Mouse (Mus musculus): ENCODE data around the gene Por. TPM values are rescaled to one million over a fixed set of nuclear protein-coding genes. Genes with fewer than 3 reads are reported as not detected.

Por gene
- polyA plus RNA-seq, 1 experiment from 2014 or later = 32.4 TPM

GRCm38 (mm10) chr5:135695277-135695721, 25.5 kb downstream of the Por start:
- no peaks in the 10 kb centered on the region for H3K9me3 ChIP-seq (replicated peaks; ENCODE audit: control insufficient read depth, low read length)
- WGBS (ENCODE audit: insufficient replicate concordance) = 65% methylated on average over 7 of the region's 7 CpGs
- ATAC-seq (replicated peaks; ENCODE audit: insufficient number of reproducible peaks, low FRiP score, low TSS enrichment) = no peak

GRCm38 (mm10) chr5:135697711-135698111, 27.9 kb downstream of the Por start:
- Histone ChIP-seq H3K27me3 (ENCODE audit: control insufficient read depth, insufficient read depth, low read length) (no peaks in the 10 kb centered on the region), H3K4me2 (no peak overlapping the region), H3K4me1 (ENCODE audit: control insufficient read depth, insufficient read depth, low read length) (peaks cover 19% of the 10 kb centered on the region), H3K27ac (ENCODE audit: low read depth, low read length) (no peak overlapping the region), H3K9ac (ENCODE audit: low read depth, low read length) (no peak overlapping the region), H3K4me3 (ENCODE audit: low read depth, low read length) (no peak overlapping the region), H3K9me3 (replicated peaks; ENCODE audit: control insufficient read depth, low read length) (no peaks in the 10 kb centered on the region), H3K36me3 (ENCODE audit: control insufficient read depth, insufficient read depth, low read length) (no peaks in the 10 kb centered on the region)
- WGBS (ENCODE audit: insufficient replicate concordance) = 68% methylated on average over 5 of the region's 5 CpGs
- ATAC-seq (replicated peaks; ENCODE audit: insufficient number of reproducible peaks, low FRiP score, low TSS enrichment) = no peak

More at GRCm38 (mm10) chr5:135695277-135695721, 25.5 kb downstream of the Por start:
- Histone ChIP-seq H3K36me3 (ENCODE audit: control insufficient read depth, insufficient read depth, low read length) (no peaks in the 10 kb centered on the region), H3K27me3 (ENCODE audit: control insufficient read depth, insufficient read depth, low read length) (no peaks in the 10 kb centered on the region), H3K4me2 (no peak overlapping the region), H3K4me3 (ENCODE audit: low read depth, low read length) (no peak overlapping the region), H3K4me1 (ENCODE audit: control insufficient read depth, insufficient read depth, low read length) (peaks cover 4% of the 10 kb centered on the region; the same call in 1 of the 2 replicates), H3K9ac (ENCODE audit: low read depth, low read length) (no peak overlapping the region), H3K27ac (ENCODE audit: low read depth, low read length) (no peak overlapping the region)

DNA sequence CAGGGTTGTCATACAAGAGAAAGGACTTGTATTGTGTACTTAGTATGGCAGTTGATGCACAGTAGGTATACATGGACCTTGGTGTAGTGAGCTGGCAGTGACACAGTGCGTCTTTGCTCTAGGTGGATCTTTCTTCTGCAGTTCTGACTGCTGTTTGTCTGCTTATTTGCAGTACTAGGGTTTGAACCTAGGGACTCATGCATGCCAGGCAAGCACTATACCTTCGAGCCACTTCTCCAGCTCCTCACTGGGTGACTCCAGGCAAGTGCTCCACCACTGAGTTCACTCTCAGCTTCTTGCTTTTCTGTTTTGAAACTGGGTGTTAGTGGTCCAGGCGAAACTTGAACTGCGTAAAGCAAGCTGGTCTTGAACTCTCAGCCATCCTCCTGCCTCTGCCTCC, 31.8 kb downstream of the Por start:
- Histone ChIP-seq H3K9ac (ENCODE audit: low read depth, low read length) (no peak overlapping the region), H3K4me2 (no peak overlapping the region), H3K27me3 (ENCODE audit: control insufficient read depth, insufficient read depth, low read length) (no peaks in the 10 kb centered on the region), H3K27ac (ENCODE audit: low read depth, low read length) (peak overlapping the region; percentile 54; the same call in 1 of the 2 replicates), H3K9me3 (replicated peaks; ENCODE audit: control insufficient read depth, low read length) (no peaks in the 10 kb centered on the region), H3K4me1 (ENCODE audit: control insufficient read depth, insufficient read depth, low read length) (peaks cover 22% of the 10 kb centered on the region), H3K4me3 (ENCODE audit: low read depth, low read length) (no peak overlapping the region), H3K36me3 (ENCODE audit: control insufficient read depth, insufficient read depth, low read length) (no peaks in the 10 kb centered on the region)
- ATAC-seq (replicated peaks; ENCODE audit: insufficient number of reproducible peaks, low FRiP score, low TSS enrichment) = no peak
- 93% methylated on average over 4 of the region's 4 CpGs for WGBS (ENCODE audit: insufficient replicate concordance)

- Histone ChIP-seq H3K27me3 (ENCODE audit: control insufficient read depth, insufficient read depth, low read length) (no peaks in the 10 kb centered on the region), H3K9me3 (replicated peaks; ENCODE audit: control insufficient read depth, low read length) (no peaks in the 10 kb centered on the region), H3K9ac (ENCODE audit: low read depth, low read length) (no peak overlapping the region), H3K4me1 (ENCODE audit: control insufficient read depth, insufficient read depth, low read length) (peaks cover 22% of the 10 kb centered on the region), H3K4me2 (no peak overlapping the region), H3K4me3 (ENCODE audit: low read depth, low read length) (no peak overlapping the region), H3K27ac (ENCODE audit: low read depth, low read length) (peak overlapping the region; percentile 78), H3K36me3 (ENCODE audit: control insufficient read depth, insufficient read depth, low read length) (peaks cover 2% of the 10 kb centered on the region; the same call in 1 of the 2 replicates)
- ATAC-seq (replicated peaks; ENCODE audit: insufficient number of reproducible peaks, low FRiP score, low TSS enrichment) = no peak
- WGBS (ENCODE audit: insufficient replicate concordance) = 54% methylated on average over 6 of the region's 6 CpGs
Observed at GRCm38 (mm10) chr5:135702190-135702589, 32.4 kb downstream of the Por start.

- H3K9me3 ChIP-seq (replicated peaks; ENCODE audit: control insufficient read depth, low read length) = no peaks in the 10 kb centered on the region
- no peak overlapping the region for H3K9ac ChIP-seq (ENCODE audit: low read depth, low read length)
- peaks cover 2% of the 10 kb centered on the region; the same call in 1 of the 2 replicates for H3K36me3 ChIP-seq (ENCODE audit: control insufficient read depth, insufficient read depth, low read length)
- no peak for ATAC-seq (replicated peaks; ENCODE audit: insufficient number of reproducible peaks, low FRiP score, low TSS enrichment)
- no peak overlapping the region for H3K4me3 ChIP-seq (ENCODE audit: low read depth, low read length)
- 56% methylated on average over 15 of the region's 15 CpGs for WGBS (ENCODE audit: insufficient replicate concordance)
- peak overlapping the region; percentile 78 for H3K27ac ChIP-seq (ENCODE audit: low read depth, low read length)
- H3K27me3 ChIP-seq (ENCODE audit: control insufficient read depth, insufficient read depth, low read length) = no peaks in the 10 kb centered on the region
- H3K4me1 ChIP-seq (ENCODE audit: control insufficient read depth, insufficient read depth, low read length) = peaks cover 22% of the 10 kb centered on the region
- no peak overlapping the region for H3K4me2 ChIP-seq
Observed at GRCm38 (mm10) chr5:135702682-135703192, 32.9 kb downstream of the Por start.

GRCm38 (mm10) chr5:135703431-135703830, 33.6 kb downstream of the Por start:
- Histone ChIP-seq H3K27me3 (ENCODE audit: control insufficient read depth, insufficient read depth, low read length) (no peaks in the 10 kb centered on the region), H3K4me3 (ENCODE audit: low read depth, low read length) (no peak overlapping the region), H3K9ac (ENCODE audit: low read depth, low read length) (no peak overlapping the region), H3K27ac (ENCODE audit: low read depth, low read length) (no peak overlapping the region), H3K9me3 (replicated peaks; ENCODE audit: control insufficient read depth, low read length) (no peaks in the 10 kb centered on the region), H3K4me2 (no peak overlapping the region), H3K36me3 (ENCODE audit: control insufficient read depth, insufficient read depth, low read length) (peaks cover 2% of the 10 kb centered on the region; the same call in 1 of the 2 replicates), H3K4me1 (ENCODE audit: control insufficient read depth, insufficient read depth, low read length) (peaks cover 20% of the 10 kb centered on the region)
- WGBS (ENCODE audit: insufficient replicate concordance) = 90% methylated on average over 7 of the region's 7 CpGs
- ATAC-seq (replicated peaks; ENCODE audit: insufficient number of reproducible peaks, low FRiP score, low TSS enrichment) = no peak

- no peak for ATAC-seq (replicated peaks; ENCODE audit: insufficient number of reproducible peaks, low FRiP score, low TSS enrichment)
- H3K9me3 ChIP-seq (replicated peaks; ENCODE audit: control insufficient read depth, low read length) = no peaks in the 10 kb centered on the region
- no peak overlapping the region for H3K4me2 ChIP-seq
- peaks cover 20% of the 10 kb centered on the region for H3K4me1 ChIP-seq (ENCODE audit: control insufficient read depth, insufficient read depth, low read length)
- peaks cover 9% of the 10 kb centered on the region for H3K36me3 ChIP-seq (ENCODE audit: control insufficient read depth, insufficient read depth, low read length)
- H3K9ac ChIP-seq (ENCODE audit: low read depth, low read length) = no peak overlapping the region
- H3K4me3 ChIP-seq (ENCODE audit: low read depth, low read length) = no peak overlapping the region
- no peaks in the 10 kb centered on the region for H3K27me3 ChIP-seq (ENCODE audit: control insufficient read depth, insufficient read depth, low read length)
- WGBS (ENCODE audit: insufficient replicate concordance) = 93% methylated on average over 4 of the region's 4 CpGs
- no peak overlapping the region for H3K27ac ChIP-seq (ENCODE audit: low read depth, low read length)
Observed at GRCm38 (mm10) chr5:135705383-135705782, 35.5 kb downstream of the Por start.

DNA sequence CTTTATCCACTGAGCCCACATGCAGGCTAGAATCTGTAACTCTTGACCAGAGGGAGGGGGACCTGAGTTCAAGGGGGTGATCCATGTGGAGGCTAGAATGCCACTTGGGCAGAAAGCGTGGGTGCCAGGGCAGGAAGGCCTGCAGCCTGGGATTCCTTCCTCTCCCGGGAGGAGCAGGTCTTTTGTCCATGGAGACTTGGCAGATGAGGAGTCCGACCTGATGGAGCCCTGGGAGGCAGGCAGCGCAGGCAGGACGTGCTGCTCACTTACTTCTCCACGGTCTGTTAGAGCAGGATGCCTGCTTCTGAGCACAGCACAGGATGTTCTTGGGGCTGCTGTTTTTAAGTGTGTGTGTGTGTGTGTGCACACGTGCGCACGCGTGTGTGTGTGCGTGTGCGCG, 37.2 kb downstream of the Por start:
- 93% methylated on average over 13 of the region's 13 CpGs for WGBS (ENCODE audit: insufficient replicate concordance)
- Histone ChIP-seq H3K36me3 (ENCODE audit: control insufficient read depth, insufficient read depth, low read length) (peaks cover 9% of the 10 kb centered on the region), H3K9me3 (replicated peaks; ENCODE audit: control insufficient read depth, low read length) (no peaks in the 10 kb centered on the region), H3K27ac (ENCODE audit: low read depth, low read length) (no peak overlapping the region), H3K27me3 (ENCODE audit: control insufficient read depth, insufficient read depth, low read length) (no peaks in the 10 kb centered on the region), H3K4me3 (ENCODE audit: low read depth, low read length) (no peak overlapping the region), H3K4me1 (ENCODE audit: control insufficient read depth, insufficient read depth, low read length) (peaks cover 20% of the 10 kb centered on the region), H3K9ac (ENCODE audit: low read depth, low read length) (no peak overlapping the region), H3K4me2 (no peak overlapping the region)
- ATAC-seq (replicated peaks; ENCODE audit: insufficient number of reproducible peaks, low FRiP score, low TSS enrichment) = no peak

GRCm38 (mm10) chr5:135707855-135708254, 38.0 kb downstream of the Por start:
- H3K4me3 ChIP-seq (ENCODE audit: low read depth, low read length) = no peak overlapping the region
- H3K4me1 ChIP-seq (ENCODE audit: control insufficient read depth, insufficient read depth, low read length) = peaks cover 20% of the 10 kb centered on the region
- no peaks in the 10 kb centered on the region for H3K9me3 ChIP-seq (replicated peaks; ENCODE audit: control insufficient read depth, low read length)
- no peak overlapping the region for H3K27ac ChIP-seq (ENCODE audit: low read depth, low read length)
- H3K36me3 ChIP-seq (ENCODE audit: control insufficient read depth, insufficient read depth, low read length) = peaks cover 9% of the 10 kb centered on the region
- WGBS (ENCODE audit: insufficient replicate concordance) = 43% methylated on average over 1 of the region's 1 CpGs
- H3K4me2 ChIP-seq = no peak overlapping the region
- ATAC-seq (replicated peaks; ENCODE audit: insufficient number of reproducible peaks, low FRiP score, low TSS enrichment) = no peak
- H3K9ac ChIP-seq (ENCODE audit: low read depth, low read length) = no peak overlapping the region
- H3K27me3 ChIP-seq (ENCODE audit: control insufficient read depth, insufficient read depth, low read length) = no peaks in the 10 kb centered on the region

Measured in heart, embryonic 11.5 days (tissue).